Mouse (Mus musculus): ENCODE results near the gene Gm49355.

Gene Gm49355

DNA sequence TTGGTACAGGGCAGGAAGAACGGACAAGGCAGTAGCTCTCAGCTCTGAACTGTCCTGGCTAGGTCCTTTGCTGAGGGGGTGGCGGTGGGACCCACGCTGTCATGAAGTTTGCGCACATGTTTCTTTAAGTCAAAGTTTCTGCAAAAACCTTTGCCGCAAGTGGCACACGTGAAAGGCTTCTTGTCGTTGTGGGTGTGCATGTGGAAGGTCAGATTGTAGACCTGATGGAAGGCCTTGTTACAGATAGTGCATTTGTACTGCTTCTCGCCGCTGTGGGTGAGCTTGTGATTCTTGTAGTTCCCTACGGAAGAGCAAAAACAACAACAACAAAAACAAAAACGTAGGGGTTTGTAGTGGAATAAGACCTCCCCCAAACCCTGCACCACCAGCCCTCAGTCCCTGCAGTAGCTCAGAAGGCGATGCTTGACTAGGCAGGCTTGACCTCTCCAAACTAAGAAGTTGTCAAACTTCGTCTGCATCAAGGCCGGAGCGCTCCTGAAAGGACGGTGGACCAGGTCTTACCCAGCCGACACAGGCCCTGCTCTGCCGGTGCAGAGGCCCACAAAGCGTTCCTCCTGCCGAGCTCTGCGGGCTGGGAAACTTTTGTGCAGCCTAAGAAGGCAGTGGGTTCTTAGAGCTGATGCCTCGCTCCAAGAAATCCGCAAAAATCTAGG lies 58.8 kb downstream of the Gm49355 start:
- in situ Hi-C loops (cut with MboI; ENCODE audit: low sequenced_read_pairs): no loop called here

- in situ Hi-C loops (cut with MboI; ENCODE audit: low sequenced_read_pairs): no loop called here
Observed at GRCm38 (mm10) chr14:12343451-12343941, 59.7 kb downstream of the Gm49355 start.

GRCm38 (mm10) chr14:12344061-12344745 lies 60.4 kb downstream of the Gm49355 start:
- in situ Hi-C loops (cut with MboI; ENCODE audit: low sequenced_read_pairs): no loop called here

DNA sequence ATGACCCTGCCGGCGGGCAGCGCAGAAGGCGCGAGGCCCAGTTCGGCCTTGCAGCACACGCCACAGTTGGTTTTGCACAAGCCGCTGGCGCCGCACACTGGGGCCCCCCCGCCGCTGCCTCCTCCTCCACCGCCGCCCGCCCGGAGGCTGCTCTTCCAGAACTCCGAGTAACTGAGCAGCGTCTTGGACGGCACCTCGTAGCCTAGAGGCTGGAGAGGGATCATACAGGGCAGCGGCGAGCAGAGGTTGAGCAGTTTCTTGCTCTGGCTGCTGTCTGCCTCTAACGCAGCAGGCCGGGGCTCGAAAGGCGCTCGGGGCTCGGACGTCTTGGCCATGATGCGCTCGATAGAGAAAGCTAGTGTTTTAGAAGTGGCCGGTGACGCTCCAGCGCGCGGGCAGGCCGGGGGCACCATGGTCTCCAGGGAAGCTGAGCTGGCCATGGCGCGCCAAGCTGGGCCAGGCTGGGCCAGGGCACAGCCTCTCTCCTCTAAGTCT lies 61.0 kb downstream of the Gm49355 start:
- in situ Hi-C loops (cut with MboI; ENCODE audit: low sequenced_read_pairs): no loop called here

GRCm38 (mm10) chr14:12345241-12345921 lies 61.6 kb downstream of the Gm49355 start:
- in situ Hi-C loops (cut with MboI; ENCODE audit: low sequenced_read_pairs): no loop called here

- in situ Hi-C loops (cut with MboI; ENCODE audit: low sequenced_read_pairs): no loop called here
Observed at GRCm38 (mm10) chr14:12346011-12346864, 62.5 kb downstream of the Gm49355 start.

- in situ Hi-C loops (cut with MboI; ENCODE audit: low sequenced_read_pairs): no loop called here
Observed at GRCm38 (mm10) chr14:12346865-12347600, 63.3 kb downstream of the Gm49355 start.

- in situ Hi-C loops (cut with MboI; ENCODE audit: low sequenced_read_pairs): no loop called here
Observed at GRCm38 (mm10) chr14:12348089-12348488, 64.3 kb downstream of the Gm49355 start, which contains the start of gene Fezf2. Fezf2 (minus strand) TSS chr14:12348189.

DNA sequence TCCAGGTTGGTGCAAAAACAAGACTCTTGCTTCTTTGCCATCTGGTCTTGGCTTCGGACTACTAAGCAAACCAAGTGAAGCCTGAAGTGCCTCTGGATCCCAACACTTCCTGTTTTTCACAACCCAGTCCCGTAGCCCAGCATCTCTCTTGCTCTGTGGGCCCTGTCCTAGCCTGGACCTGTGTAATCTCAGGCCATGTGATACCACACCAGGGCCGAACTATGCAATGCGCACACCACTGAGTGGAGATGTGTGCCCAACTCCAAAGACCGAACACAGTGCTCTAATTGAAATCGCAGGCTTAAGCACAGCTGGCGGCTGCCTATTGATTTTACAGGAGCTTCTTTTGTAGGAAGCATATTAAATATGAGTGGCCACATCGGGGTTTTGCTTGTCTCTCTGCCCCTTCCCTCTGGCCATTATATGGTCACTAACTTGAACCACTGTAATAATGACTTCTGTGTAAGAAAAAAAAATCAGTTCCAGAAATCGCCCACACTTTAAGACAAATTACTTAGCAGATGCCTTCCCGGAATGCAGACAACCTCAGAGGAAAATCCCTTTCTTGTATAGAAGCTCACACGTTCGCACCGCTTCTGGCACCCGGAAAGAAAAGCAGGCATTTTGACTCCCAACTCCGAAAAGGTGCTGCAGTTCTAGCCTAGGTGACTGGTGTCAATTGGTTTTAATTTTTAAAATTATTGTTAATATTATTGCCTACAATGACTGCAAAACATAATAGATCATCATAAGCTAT lies 65.7 kb downstream of the Gm49355 start:
- in situ Hi-C loops (cut with MboI; ENCODE audit: low sequenced_read_pairs): no loop called here

- in situ Hi-C loops (cut with MboI; ENCODE audit: low sequenced_read_pairs): no loop called here
Observed at GRCm38 (mm10) chr14:12350271-12350916, 66.6 kb downstream of the Gm49355 start.
